Mouse (Mus musculus) erythroblast, embryonic 14.5 days (primary cell): ENCODE data around the gene Cmtm2b.

ENCODE experiments used
- GATA1 ChIP-seq: IDR thresholded peaks from 2 replicates; pipeline ENCODE4 v1.6.1; 2012; ENCODE audit warnings: low read length, inconsistent platforms, mixed read lengths
- TAL1 ChIP-seq: IDR thresholded peaks from 3 replicates; pipeline ENCODE4 v1.6.1; 2012; ENCODE audit warnings: low read length, inconsistent platforms, mixed read lengths

DNA sequence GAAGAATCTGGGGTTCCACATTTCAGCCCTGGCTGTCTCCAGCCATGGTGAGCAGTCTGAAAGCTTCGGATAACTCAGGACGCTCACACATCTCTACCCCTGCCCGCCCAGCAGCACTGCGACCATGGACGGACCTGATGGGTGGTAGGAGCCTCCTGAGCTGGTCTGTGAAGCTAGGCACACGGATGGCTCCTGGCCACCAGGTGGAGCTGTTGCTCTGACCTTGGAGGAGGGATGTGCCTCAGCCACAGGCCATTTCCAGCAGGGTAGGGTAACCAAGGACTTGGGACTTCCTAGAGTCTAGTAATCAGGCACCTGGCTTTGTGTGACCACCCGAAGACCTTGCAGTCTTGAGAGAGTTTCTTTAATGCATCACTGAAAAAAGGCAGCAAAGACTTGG is 21.9 kb downstream of the Cmtm2b start:
- TF ChIP-seq GATA1, result no peak
- TF ChIP-seq TAL1, result no peak
